Mouse (Mus musculus) brain, adult 10 weeks (tissue): Measurements from ENCODE around the gene Vmn1r10. TPM values are rescaled to one million over a fixed set of nuclear protein-coding genes. Genes with fewer than 3 reads are reported as not detected.

Experiments used
- polyA plus RNA-seq: library from polyadenylated mRNA; stranded (reverse); fragments of 350-450 nt; fragmentation: Illumina TruSeq; extraction: RNeasy Lipid Tissue Mini Kit (QIAGEN cat#74804); gene quantifications from one replicate; pipeline ENCODE4 v1.2.3, GENCODE M21; 2015; ENCODE audit warnings: low read depth, low replicate concordance

Vmn1r10 gene
- not detected for polyA plus RNA-seq

DNA sequence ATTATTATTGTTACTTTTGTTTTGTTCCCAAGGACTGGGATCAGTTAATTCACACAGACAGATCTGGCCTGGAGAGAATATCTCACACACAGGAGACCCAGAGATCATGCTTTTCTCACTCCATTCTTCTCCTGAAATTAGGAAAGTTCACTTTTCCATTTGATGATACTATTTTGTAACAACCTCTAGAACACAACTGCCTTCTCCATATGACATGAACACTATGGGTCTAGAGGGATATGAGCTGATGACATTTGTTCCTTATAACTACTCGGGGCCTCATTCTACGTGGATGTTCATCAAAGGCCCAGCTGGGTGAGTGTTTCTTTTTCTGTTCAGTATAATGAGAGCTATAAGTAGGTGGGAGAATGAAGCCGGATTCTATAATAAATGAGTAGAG is at the start of gene Vmn1r10:
Gene Vmn1r10 (plus strand): TSS at position 301 of the 400 bp plus-strand sequence.

DNA sequence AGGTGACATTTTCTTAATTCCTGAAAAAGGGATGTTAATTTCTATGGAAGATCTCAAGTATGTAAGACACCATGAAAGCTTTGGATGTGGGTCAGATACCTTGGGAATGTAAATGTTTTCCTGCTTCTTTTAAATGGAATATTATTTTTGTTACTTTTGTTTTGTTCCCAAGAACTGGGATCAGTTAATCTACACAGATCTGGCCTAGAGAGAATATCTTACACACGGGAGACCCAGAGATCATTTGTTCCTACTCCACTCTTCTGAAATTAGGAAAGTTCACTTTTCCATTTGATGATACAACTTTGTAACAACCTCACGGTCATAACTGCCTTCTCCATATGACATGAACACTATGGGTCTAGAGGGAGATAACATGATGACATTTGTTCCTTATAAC is 42.8 kb upstream of the Vmn1r10 start, which contains the start of gene Vmn1r9:
Gene Vmn1r9 (plus strand): TSS at position 301 of the 400 bp plus-strand sequence.

DNA sequence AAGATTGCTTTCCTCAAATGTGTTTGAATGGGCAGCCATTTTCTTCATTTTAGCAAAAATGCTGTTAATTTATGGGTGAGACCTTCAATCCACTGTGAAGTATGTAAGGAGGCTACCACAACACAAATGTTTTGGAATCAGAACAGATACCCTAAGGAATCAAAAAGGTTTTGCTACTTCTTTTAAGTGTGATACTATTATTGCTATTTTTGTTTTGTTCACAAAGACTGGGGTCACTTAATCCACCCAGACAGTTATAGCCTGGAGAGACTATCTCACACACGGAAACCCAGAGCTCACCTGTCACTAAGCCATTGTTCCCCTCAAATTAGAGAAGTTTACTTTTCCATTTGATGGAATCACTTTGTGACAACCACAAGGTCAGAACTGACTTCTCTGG is 23.9 kb downstream of the Vmn1r10 start, which contains the start of gene Vmn1r11:
Gene Vmn1r11 (plus strand): TSS at position 301 of the 400 bp plus-strand sequence.

DNA sequence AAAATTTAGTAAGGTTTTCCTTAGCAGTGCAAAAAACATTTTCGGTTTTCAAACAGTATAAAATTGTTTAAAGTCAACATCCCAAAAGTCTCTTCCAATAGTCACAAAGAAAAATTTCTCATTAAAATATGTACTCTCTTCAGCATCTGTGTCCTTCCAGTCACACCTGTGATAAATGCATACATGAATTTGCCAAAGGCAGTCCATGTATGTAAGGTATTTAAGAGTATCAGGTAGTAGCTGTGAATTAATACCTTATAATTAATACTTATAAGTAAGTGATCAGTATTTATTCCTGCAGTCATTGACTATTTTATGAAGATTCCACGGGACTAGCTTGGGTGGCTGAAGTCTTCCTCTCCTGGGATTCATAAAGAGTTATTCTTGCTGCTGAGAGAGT is 47.4 kb downstream of the Vmn1r10 start, which contains the start of gene Vmn1r12:
Gene Vmn1r12 (plus strand): TSS at position 301 of the 400 bp plus-strand sequence.

Other genes with a start within 250 kb of the Vmn1r10 start
- gene Nt5c3, start 185.5 kb upstream of the Vmn1r10 start, polyA plus RNA-seq: 97.9 TPM
- gene Vmn1r4, start 185.4 kb upstream of the Vmn1r10 start, polyA plus RNA-seq: not detected
- gene Vmn1r5, start 139.2 kb upstream of the Vmn1r10 start, polyA plus RNA-seq: not detected
- not detected for gene Vmn1r6, start 112.2 kb upstream of the Vmn1r10 start, polyA plus RNA-seq
- not detected for gene Vmn1r7, start 84.1 kb upstream of the Vmn1r10 start, polyA plus RNA-seq
- not detected for gene Vmn1r8, start 77.2 kb upstream of the Vmn1r10 start, polyA plus RNA-seq
- gene Vmn1r9, start 42.7 kb upstream of the Vmn1r10 start, polyA plus RNA-seq: not detected
- not detected for gene Vmn1r11, start 24.0 kb downstream of the Vmn1r10 start, polyA plus RNA-seq
- not detected for gene Vmn1r12, start 47.5 kb downstream of the Vmn1r10 start, polyA plus RNA-seq
- gene Vmn1r13, start 93.8 kb downstream of the Vmn1r10 start, polyA plus RNA-seq: not detected
- gene Vmn1r14, start 122.2 kb downstream of the Vmn1r10 start, polyA plus RNA-seq: not detected
- not detected for gene Vmn1r15, start 148.5 kb downstream of the Vmn1r10 start, polyA plus RNA-seq
- gene Vmn1r16, start 220.0 kb downstream of the Vmn1r10 start, polyA plus RNA-seq: not detected